Mouse (Mus musculus): ENCODE data around the gene Rin2. TPM values are rescaled to one million over a fixed set of nuclear protein-coding genes. Genes with fewer than 3 reads are reported as not detected.

Gene Rin2
- polyA plus RNA-seq, 1 experiment from 2014 or later: 55.2 TPM

DNA sequence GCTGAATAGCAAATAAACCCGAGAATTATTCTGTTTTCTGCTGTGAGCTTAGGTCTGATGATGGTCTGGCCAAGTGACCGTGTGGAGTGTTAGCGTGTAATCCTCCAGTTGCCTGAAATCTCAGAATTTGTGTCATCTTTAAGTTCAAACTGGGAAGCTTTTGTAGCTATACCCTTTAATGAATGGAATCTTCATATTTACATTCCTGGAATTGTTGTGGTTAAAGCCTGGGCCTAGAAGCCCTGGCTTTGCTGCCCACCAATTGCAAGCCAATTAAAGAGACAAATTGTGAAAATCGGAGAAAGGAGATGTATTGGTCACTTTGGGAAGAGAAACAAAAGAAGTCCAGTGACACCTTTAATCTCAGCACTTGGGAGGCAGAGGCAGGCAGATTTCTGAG lies 6.6 kb downstream of the Rin2 start:
- Histone ChIP-seq H3K27ac (ENCODE audit: low read length) (no peak overlapping the region), H3K4me3 (ENCODE audit: low read depth, low read length) (no peak overlapping the region), H3K36me3 (ENCODE audit: insufficient read depth, low read length) (no peaks in the 10 kb centered on the region), H3K9ac (replicated peaks; ENCODE audit: low read depth) (no peak overlapping the region), H3K4me2 (replicated peaks; ENCODE audit: low read depth, low read length) (no peak overlapping the region), H3K9me3 (ENCODE audit: low read length) (no peaks in the 10 kb centered on the region), H3K4me1 (ENCODE audit: insufficient read depth, low read depth, low read length) (peaks cover 18% of the 10 kb centered on the region; the same call in 1 of the 2 replicates), H3K27me3 (replicated peaks; ENCODE audit: insufficient read depth, low read length) (no peaks in the 10 kb centered on the region)
- no peak for TF ChIP-seq CTCF (IDR thresholded peaks at IDR 0.05)
- TF ChIP-seq EP300 (IDR thresholded peaks at IDR 0.05): no peak
- DNase-seq (ENCODE audit: low spot score) (no peak), ATAC-seq (no peak)
- 51% methylated on average over 4 of the region's 4 CpGs for WGBS

DNA sequence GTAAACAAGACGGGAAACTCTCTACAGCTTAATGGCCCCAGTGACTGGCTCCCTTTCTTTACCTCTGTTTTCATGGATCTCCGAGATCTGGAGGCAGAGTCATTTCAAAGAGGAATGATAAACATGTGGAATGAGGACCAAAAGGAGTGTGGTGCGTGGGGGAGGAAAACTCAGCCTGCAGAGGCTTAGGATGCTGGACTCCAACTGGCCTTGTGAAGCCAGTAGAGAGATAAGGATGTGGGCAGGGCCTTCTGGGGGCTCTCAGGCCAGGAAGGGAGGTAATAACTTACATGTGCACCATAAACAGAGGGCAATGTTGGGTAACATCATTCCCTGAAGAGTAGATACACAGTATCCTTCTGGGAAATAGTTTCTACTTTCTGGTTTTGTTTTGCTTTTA lies 7.9 kb downstream of the Rin2 start:
- Histone ChIP-seq H3K4me1 (ENCODE audit: insufficient read depth, low read depth, low read length) (peaks cover 16% of the 10 kb centered on the region; the same call in 1 of the 2 replicates), H3K9ac (replicated peaks; ENCODE audit: low read depth) (no peak overlapping the region), H3K36me3 (ENCODE audit: insufficient read depth, low read length) (no peaks in the 10 kb centered on the region), H3K4me2 (replicated peaks; ENCODE audit: low read depth, low read length) (no peak overlapping the region), H3K4me3 (ENCODE audit: low read depth, low read length) (no peak overlapping the region), H3K27ac (ENCODE audit: low read length) (no peak overlapping the region), H3K9me3 (ENCODE audit: low read length) (no peaks in the 10 kb centered on the region), H3K27me3 (replicated peaks; ENCODE audit: insufficient read depth, low read length) (no peaks in the 10 kb centered on the region)
- DNase-seq (ENCODE audit: low spot score): no peak
- ATAC-seq: no peak
- WGBS: 41% methylated on average over 3 of the region's 3 CpGs
- TF ChIP-seq CTCF (IDR thresholded peaks at IDR 0.05): no peak
- no peak for TF ChIP-seq EP300 (IDR thresholded peaks at IDR 0.05)

GRCm38 (mm10) chr2:145683536-145683935 lies 8.5 kb downstream of the Rin2 start:
- no peak overlapping the region for H3K9ac ChIP-seq (replicated peaks; ENCODE audit: low read depth)
- H3K4me3 ChIP-seq (ENCODE audit: low read depth, low read length): no peak overlapping the region
- no peaks in the 10 kb centered on the region for H3K9me3 ChIP-seq (ENCODE audit: low read length)
- H3K27me3 ChIP-seq (replicated peaks; ENCODE audit: insufficient read depth, low read length): no peaks in the 10 kb centered on the region
- H3K27ac ChIP-seq (ENCODE audit: low read length): 0 out of 2 replicates have a peak overlapping the region, but pooled peaks have one; percentile 3
- 42% methylated on average over 3 of the region's 3 CpGs for WGBS
- no peaks in the 10 kb centered on the region for H3K36me3 ChIP-seq (ENCODE audit: insufficient read depth, low read length)
- H3K4me2 ChIP-seq (replicated peaks; ENCODE audit: low read depth, low read length): no peak overlapping the region
- TF ChIP-seq CTCF (IDR thresholded peaks at IDR 0.05) (no peak), EP300 (IDR thresholded peaks at IDR 0.05) (no peak)
- DNase-seq (ENCODE audit: low spot score) (peak; percentile 64), ATAC-seq (peak; percentile 52; the same call in 1 of the 2 replicates)
- H3K4me1 ChIP-seq (ENCODE audit: insufficient read depth, low read depth, low read length): peaks cover 16% of the 10 kb centered on the region; the same call in 1 of the 2 replicates

GRCm38 (mm10) chr2:145684151-145684550 lies 9.1 kb downstream of the Rin2 start:
- Histone ChIP-seq H3K27me3 (replicated peaks; ENCODE audit: insufficient read depth, low read length) (no peaks in the 10 kb centered on the region), H3K4me1 (ENCODE audit: insufficient read depth, low read depth, low read length) (peaks cover 16% of the 10 kb centered on the region; the same call in 1 of the 2 replicates), H3K9me3 (ENCODE audit: low read length) (no peaks in the 10 kb centered on the region), H3K9ac (replicated peaks; ENCODE audit: low read depth) (no peak overlapping the region), H3K4me3 (ENCODE audit: low read depth, low read length) (no peak overlapping the region), H3K36me3 (ENCODE audit: insufficient read depth, low read length) (no peaks in the 10 kb centered on the region), H3K4me2 (replicated peaks; ENCODE audit: low read depth, low read length) (no peak overlapping the region), H3K27ac (ENCODE audit: low read length) (no peak overlapping the region)
- no peak for ATAC-seq
- WGBS: 76% methylated on average over 1 of the region's 1 CpGs
- TF ChIP-seq CTCF (IDR thresholded peaks at IDR 0.05) (no peak), EP300 (IDR thresholded peaks at IDR 0.05) (no peak)
- no peak for DNase-seq (ENCODE audit: low spot score)

DNA sequence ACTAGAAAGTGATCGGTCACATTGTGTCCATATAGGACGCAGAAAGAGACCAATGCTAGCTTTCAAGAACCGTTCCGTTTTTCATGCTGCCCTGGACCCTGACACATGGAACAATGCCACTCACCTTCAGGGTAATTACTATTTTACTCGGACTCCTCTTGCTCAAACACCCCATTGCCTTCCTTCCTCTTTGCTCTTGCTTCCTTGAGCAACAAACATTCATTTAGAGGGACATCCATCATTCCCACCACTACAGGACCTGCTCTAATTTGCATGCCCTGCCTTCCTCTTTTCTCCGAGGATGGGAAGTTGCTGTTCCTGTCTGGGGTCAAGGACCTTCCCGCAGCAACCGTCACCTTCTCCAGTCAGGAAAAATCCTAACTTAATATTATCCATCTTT lies 9.9 kb downstream of the Rin2 start:
- Histone ChIP-seq H3K4me3 (ENCODE audit: low read depth, low read length) (no peak overlapping the region), H3K27me3 (replicated peaks; ENCODE audit: insufficient read depth, low read length) (no peaks in the 10 kb centered on the region), H3K36me3 (ENCODE audit: insufficient read depth, low read length) (no peaks in the 10 kb centered on the region), H3K4me1 (ENCODE audit: insufficient read depth, low read depth, low read length) (peaks cover 16% of the 10 kb centered on the region; the same call in 1 of the 2 replicates), H3K27ac (ENCODE audit: low read length) (no peak overlapping the region), H3K9me3 (ENCODE audit: low read length) (no peaks in the 10 kb centered on the region), H3K9ac (replicated peaks; ENCODE audit: low read depth) (no peak overlapping the region), H3K4me2 (replicated peaks; ENCODE audit: low read depth, low read length) (no peak overlapping the region)
- DNase-seq (ENCODE audit: low spot score) (no peak), ATAC-seq (no peak)
- 54% methylated on average over 8 of the region's 8 CpGs for WGBS
- TF ChIP-seq EP300 (IDR thresholded peaks at IDR 0.05): no peak
- TF ChIP-seq CTCF (IDR thresholded peaks at IDR 0.05): no peak

- TF ChIP-seq EP300 (IDR thresholded peaks at IDR 0.05) (no peak), CTCF (IDR thresholded peaks at IDR 0.05) (no peak)
- Histone ChIP-seq H3K36me3 (ENCODE audit: insufficient read depth, low read length) (no peaks in the 10 kb centered on the region), H3K9me3 (ENCODE audit: low read length) (no peaks in the 10 kb centered on the region), H3K4me1 (ENCODE audit: insufficient read depth, low read depth, low read length) (peaks cover 13% of the 10 kb centered on the region; the same call in 1 of the 2 replicates), H3K9ac (replicated peaks; ENCODE audit: low read depth) (no peak overlapping the region), H3K4me3 (ENCODE audit: low read depth, low read length) (no peak overlapping the region), H3K27me3 (replicated peaks; ENCODE audit: insufficient read depth, low read length) (no peaks in the 10 kb centered on the region), H3K27ac (ENCODE audit: low read length) (no peak overlapping the region), H3K4me2 (replicated peaks; ENCODE audit: low read depth, low read length) (no peak overlapping the region)
- DNase-seq (ENCODE audit: low spot score) (no peak), ATAC-seq (no peak)
- WGBS: 83% methylated on average over 4 of the region's 4 CpGs
Measured at GRCm38 (mm10) chr2:145686017-145686416, 11.0 kb downstream of the Rin2 start.

Data from lung, postnatal 0 days (tissue).